Mouse (Mus musculus) left cerebral cortex, postnatal 25 days (tissue): ENCODE measurements around the gene 1700010I14Rik. TPM values are rescaled to one million over a fixed set of nuclear protein-coding genes. Genes with fewer than 3 reads are reported as not detected.

ENCODE experiments used
- DNase-seq, 2 experiments: peaks; one replicate each; pipeline ENCODE4 v3.0.0; 2022; ENCODE audit warnings: low spot score in 2 of 2, mixed read lengths in 1 of 2
- intact Hi-C: fragments of 180-260 bp; cut with DNase I; formaldehyde crosslinking; loops from one replicate; pipeline ENCODE4 v1.15.1; 2025
- total RNA-seq, 2 experiments: library from RNA; stranded (reverse); gene quantifications; 2 replicates each; pipeline ENCODE4 v1.2.3; 2021

The 1700010I14Rik gene
- total RNA-seq: 1 to 10 TPM; 1.4 to 1.7 TPM

- DNase-seq: peak; percentile 85 to 88
- intact Hi-C loops: no loop called here
These were observed at the start of gene 1700010I14Rik for GRCm38 (mm10) chr17:8988119-8988807. Gene 1700010I14Rik, plus strand, starts transcription at chr17:8988333.

DNA sequence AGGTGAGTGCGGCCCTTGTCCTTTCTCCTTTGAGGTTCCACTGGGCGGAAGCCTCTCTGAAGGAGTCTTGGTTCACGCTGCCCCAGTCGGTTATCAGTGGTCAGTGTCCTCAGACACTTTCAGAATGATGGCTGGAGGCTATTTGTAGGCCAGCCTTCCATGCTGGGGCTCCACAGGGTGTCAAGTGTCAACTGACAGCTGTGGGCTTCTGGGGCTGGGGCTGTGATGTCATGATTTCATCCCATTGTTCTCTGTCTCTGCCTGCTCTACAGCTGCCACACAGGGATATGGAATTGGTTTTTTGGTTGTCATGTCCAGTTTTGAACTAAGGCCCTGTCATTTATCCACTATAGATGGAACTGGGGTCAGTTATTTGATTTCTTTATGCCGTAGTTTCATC lies 36.5 kb upstream of the 1700010I14Rik start:
- DNase-seq: no peak
- intact Hi-C loops: no loop called here

GRCm38 (mm10) chr17:8952951-8953350 lies 35.2 kb upstream of the 1700010I14Rik start:
- intact Hi-C loops: no loop called here
- DNase-seq: no peak

DNA sequence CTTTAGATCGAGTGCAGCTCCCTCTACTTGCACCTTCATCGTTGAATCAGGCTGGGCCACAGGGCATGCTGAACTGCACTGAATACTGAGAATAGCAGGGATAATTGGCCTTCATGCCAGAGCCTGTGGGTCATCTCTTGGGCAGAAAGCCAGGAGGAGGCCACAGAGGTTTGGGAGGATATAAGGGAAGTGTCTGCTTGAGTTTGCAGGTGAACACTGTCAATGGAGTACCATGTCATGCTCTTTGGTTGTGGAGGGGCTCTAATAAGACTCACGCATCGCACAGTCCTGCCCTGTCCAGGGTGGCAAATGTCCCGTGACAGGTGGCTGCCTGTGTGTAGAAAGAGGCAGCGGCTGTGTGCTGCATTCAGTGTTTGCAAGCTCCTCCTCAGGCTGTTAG lies 30.0 kb upstream of the 1700010I14Rik start:
- no peak for DNase-seq
- intact Hi-C loops: no loop called here

- no peak for DNase-seq
- intact Hi-C loops: no loop called here
These were observed 27.7 kb upstream of the 1700010I14Rik start for GRCm38 (mm10) chr17:8960386-8960785.

- intact Hi-C loops: no loop called here
These were observed 27.0 kb upstream of the 1700010I14Rik start for GRCm38 (mm10) chr17:8961097-8961496.

DNA sequence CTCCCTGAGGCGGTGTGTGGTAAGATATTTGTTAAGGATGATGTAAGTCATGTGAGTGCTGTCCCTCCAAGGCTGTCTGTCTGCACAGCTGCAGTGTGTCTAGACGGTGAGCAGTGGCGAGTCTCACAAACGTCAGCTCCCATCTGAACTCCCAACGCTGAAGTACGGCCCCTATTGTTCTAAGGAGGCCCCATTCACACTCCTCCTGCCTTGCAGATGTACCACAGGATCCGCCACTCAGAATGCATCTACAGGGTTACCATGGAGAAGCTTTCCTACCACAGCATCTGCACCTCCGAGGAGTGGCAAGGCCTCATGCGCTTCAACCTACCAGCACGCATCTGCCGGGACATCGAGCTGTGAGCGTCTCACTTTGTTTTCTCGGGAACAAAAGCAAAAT lies 26.5 kb upstream of the 1700010I14Rik start:
- no peak for DNase-seq
- intact Hi-C loops: no loop called here

More at GRCm38 (mm10) chr17:8961097-8961496, 27.0 kb upstream of the 1700010I14Rik start:
- no peak for DNase-seq

- intact Hi-C loops: no loop called here
- DNase-seq: no peak
These were observed 23.0 kb upstream of the 1700010I14Rik start for GRCm38 (mm10) chr17:8965177-8965576.

DNA sequence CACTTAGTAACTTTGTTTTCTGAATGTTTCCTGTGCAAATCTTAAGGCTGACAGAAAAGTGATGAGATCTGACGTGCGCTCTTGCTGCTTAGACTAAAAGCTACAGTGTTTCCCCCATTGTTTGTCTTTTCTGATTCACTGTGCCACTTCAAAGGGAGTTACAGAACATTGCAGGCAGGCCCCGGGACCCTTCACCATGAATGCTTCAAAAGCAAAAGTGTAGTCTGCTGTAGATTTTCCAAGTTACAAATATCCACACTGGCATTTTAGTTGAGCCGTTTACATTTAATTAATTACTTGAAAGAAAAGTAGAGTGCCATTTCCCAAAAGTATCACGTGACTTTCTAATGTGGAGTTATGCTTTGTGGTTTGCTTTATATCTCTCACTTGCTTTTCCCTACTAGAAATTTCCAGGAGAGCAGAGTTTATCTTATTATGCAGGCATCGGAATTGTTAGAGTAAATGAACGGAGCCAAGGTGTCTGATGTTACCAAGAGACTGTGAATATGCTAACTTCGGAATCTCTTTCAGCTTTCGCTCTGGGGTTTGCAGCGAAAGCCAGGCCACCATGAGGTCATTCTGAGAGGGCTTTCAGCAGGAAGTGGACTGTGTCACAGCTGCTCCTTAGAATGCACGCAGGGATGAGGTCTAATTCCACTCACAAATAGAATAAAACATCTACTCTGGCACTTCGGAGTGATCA lies 15.8 kb upstream of the 1700010I14Rik start:
- intact Hi-C loops: no loop called here
- no peak for DNase-seq

GRCm38 (mm10) chr17:8973331-8973730 lies 14.8 kb upstream of the 1700010I14Rik start:
- DNase-seq: no peak
- intact Hi-C loops: no loop called here

DNA sequence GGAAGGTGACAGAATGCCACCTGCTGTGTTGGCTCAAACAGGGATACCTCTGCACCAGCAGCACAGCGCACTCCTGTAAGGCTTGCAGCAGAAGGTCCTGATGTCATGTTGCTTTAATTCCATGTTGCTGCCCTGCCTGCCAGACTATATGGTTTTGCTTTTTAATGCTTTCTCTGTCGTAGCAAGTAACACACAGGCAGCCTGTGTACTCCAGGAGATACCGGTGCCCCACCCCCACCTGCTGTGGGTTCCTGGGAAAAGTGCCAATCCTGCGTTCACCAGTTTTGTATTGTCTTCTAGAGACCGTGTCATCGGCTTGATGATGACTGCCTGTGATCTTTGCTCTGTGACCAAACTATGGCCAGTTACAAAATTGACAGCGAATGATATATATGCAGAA lies 13.7 kb upstream of the 1700010I14Rik start:
- no peak for DNase-seq
- intact Hi-C loops: no loop called here

- DNase-seq: no peak
- intact Hi-C loops: no loop called here
These were observed 13.2 kb upstream of the 1700010I14Rik start for GRCm38 (mm10) chr17:8974823-8975397.

DNA sequence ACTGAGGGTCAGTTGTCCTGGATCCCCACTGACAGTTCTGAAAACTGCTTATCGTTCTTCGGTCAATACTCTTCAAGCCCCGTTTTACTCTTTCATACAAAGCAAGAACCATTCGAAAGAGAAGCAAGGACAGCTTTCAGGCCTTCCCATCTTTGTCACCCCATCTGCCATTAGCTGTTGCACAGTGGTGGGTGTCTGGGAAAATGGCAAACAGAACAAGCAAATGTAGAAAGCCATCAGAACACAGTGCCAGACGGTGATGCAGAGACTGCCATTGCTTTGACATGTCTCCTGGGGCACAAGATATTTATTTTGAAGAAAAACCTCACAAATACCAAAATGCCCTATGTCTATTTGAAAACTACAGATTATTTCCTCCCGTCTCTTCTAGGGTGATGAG lies 11.4 kb upstream of the 1700010I14Rik start:
- DNase-seq: no peak

GRCm38 (mm10) chr17:8977271-8977670 lies 10.9 kb upstream of the 1700010I14Rik start:
- intact Hi-C loops: no loop called here
- no peak for DNase-seq

More for the DNA sequence above, 11.4 kb upstream of the 1700010I14Rik start:
- intact Hi-C loops: no loop called here

- DNase-seq: no peak
- intact Hi-C loops: no loop called here
These were observed 4.6 kb upstream of the 1700010I14Rik start for GRCm38 (mm10) chr17:8983576-8983975.

GRCm38 (mm10) chr17:8985714-8986113 lies 2.4 kb upstream of the 1700010I14Rik start:
- intact Hi-C loops: no loop called here
- peak; percentile 14 to 34 for DNase-seq

DNA sequence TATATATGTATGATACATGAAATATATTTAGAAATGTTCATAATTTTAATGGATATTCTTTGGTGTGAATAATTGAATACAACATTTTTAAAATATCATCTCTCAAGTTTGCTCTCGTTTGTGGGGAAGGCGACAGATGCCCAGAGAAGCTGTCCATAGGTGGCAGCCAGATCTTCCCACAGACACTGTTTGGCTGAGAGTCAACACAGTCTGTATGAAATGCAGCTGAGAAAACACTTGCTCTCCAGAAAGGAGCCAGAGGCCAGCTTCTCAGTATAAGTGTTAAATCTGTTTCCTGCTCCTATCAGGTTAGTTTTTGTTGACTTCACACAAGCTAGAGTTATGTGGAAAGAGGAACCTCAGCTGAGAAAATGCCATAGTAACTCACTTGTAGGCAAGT lies 1.6 kb upstream of the 1700010I14Rik start:
- DNase-seq: peak; percentile 48 to 86
- intact Hi-C loops: no loop called here

DNA sequence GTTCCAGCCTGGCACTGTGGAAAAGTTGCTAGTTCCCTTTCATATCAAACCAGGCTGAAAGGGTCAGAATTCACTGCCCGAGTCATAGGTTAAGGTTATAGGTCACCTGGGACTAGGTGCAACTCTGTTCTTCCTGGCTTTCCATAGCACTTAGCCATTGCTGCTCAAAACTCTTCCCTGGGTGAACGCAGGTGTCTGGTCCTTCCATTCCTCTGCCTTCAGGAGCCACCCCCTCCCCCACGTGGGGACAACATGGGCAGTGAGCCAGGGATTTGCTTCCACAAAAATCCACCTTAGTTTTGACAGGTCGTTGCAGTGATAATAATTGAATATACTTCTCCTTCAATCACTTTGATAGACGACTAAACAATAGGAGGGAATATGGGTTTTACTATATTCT lies 764 bp upstream of the 1700010I14Rik start:
- intact Hi-C loops: no loop called here
- DNase-seq: no peak

- intact Hi-C loops: no loop called here
- DNase-seq: peak in 1 of 2 experiments; percentile 39
These were observed 3.0 kb downstream of the 1700010I14Rik start for GRCm38 (mm10) chr17:8991160-8991559.

- DNase-seq: no peak
- intact Hi-C loops: no loop called here
These were observed 7.2 kb downstream of the 1700010I14Rik start for GRCm38 (mm10) chr17:8995344-8995743.

DNA sequence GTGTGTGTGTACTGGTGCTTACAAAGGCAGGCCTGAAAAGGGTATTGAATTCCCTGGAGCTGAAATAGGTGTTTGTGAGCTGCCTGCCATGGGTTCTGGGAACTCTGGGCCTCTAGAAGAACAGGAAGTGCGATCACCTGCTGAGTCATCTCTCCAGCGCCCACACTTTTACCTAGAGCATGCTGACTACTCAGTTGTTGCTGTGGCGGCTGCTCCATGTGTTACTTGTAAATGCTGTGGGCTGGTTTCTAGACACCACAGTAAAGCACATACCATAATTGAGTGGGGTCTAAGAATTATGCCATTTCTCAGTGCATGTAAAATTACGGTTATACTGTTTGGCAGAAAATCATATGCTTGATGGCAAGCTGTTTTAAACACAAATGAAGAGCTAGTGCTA lies 14.3 kb downstream of the 1700010I14Rik start:
- peak; percentile 55 to 84 for DNase-seq
- intact Hi-C loops: no loop called here
